Mouse (Mus musculus): Measurements from ENCODE around the gene Pgc.

The Pgc gene

GRCm38 (mm10) chr17:47726566-47726965, at the start of gene Pgc:
TSS of gene Pgc (plus strand) at chr17:47726842.
- no peak for DNase-seq (ENCODE audit: low read depth)

DNA sequence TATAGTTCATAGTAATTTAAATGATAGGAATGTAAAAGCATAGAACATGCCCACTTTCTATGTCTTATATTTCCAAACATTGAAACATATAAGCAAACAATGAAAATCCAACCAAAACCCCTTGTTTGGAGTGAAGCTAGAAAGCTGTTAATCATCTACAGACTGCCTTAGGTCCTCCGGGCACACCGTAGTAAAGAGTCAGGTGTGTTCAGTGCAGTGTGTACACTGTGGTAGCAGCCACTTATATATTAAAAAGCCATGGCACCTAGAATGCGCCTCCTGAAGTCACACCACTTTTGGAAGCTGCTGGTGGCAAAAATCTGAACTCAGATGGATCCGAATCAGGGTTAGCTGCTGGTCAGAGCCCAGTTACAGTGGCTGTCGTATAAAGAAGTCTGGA, 48.4 kb upstream of the Pgc start:
- DNase-seq (ENCODE audit: low read depth), result no peak

DNA sequence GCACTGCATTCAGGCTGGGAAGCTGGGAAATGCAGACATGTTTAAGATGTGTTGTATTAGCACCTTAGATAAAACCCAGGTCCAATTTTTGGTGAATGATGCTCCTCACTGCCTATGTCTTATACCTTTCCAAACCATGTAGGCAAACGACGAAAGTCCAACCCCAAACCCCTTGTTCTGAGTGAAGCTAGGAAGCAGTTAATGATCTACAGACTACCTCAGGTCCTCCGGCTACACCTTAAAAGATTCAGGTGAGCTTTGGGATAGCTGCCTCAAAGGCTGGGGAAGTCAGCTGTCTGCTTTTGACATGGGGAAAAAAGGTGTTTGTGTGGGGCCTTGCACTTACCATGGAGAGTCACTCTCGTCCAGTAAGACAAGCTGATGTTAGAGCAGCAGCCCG, 47.9 kb upstream of the Pgc start:
- DNase-seq (ENCODE audit: low read depth), result no peak

DNA sequence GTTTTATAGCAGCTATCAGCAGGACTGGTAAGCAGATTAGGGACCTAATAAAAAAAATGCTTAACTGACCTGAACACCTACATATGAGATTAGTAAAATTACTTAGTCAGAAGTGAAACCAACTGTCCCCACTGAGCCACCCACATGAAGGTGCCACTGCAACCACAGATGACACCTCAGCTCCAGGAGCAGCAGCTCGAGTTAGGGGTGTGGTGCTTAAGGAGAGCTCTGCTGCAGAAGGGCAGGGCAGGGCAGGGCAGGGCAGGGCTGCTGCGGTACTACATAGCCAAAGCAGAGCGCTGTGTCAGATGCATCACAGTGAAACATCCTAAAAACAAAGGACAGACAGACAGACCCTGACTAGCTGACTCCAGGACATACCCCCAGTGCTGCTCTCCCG, 43.8 kb upstream of the Pgc start:
- DNase-seq (ENCODE audit: low read depth), result no peak

DNA sequence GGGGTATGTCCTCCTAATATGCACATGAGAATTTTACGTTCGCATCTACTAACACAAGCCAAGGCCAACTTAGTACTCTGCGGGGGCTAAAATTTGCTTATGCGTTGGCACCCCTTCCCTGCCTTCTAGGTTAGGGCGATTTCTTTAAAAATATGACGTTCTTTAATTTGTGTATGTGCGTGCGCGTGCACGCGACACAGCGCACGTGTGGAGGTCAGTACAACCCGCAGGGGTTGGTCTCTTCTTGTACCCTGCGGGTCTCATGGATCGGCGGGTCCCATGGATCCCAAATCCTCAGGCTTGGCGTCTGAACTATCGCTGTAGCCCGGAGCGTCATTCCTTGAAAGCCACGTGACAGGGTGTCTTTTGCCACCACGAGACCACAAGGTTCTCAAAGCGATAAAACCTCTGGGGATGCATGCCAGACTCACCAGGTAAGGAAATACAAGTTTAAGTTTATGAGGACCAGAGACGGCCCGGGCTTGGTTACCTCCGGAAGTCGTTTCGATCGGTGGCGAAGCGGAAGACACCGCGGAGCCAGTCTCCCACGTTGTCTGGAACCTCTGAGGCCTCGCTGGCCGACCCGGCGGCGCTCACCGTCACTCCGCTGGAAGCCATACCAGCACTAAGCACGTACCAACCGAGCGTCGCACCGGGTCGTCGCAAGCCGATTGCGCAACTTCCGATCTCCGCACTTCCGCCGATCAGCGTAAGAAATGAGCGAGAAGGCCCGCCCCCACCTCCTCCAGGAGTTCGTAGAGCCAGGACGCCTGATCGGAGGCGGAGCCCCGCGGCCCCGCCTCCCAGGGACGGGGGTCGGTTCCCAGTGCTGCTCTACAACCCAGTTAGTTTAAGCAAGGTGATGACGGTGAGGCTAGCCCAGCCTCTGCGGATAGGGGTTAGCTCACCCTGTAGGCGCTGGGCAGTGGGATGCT, 39.0 kb upstream of the Pgc start:
- DNase-seq (ENCODE audit: low read depth), result peak; percentile 99

DNA sequence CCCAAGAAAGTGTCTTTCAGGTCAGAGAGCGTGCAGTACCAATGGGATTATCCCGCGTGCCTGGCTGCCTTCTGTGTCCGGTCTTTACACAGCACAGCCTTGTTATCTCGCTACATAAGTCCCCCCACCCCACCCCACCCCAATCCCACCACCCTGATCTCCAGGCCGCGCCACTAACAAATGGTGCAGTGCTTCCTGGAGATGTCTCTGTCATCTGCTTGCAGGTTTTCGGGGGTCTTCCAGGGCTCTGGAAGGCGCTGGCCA, 38.4 kb upstream of the Pgc start, which contains the start of gene Tomm6:
Tomm6 (minus strand) TSS at position 43 of the 264 bp plus-strand sequence.
- DNase-seq (ENCODE audit: low read depth), result no peak

GRCm38 (mm10) chr17:47688608-47689575, 37.8 kb upstream of the Pgc start, which contains the start of gene Frs3:
TSS of gene Frs3 (plus strand) at chr17:47689030.
- DNase-seq (ENCODE audit: low read depth), result peak; percentile 84

DNA sequence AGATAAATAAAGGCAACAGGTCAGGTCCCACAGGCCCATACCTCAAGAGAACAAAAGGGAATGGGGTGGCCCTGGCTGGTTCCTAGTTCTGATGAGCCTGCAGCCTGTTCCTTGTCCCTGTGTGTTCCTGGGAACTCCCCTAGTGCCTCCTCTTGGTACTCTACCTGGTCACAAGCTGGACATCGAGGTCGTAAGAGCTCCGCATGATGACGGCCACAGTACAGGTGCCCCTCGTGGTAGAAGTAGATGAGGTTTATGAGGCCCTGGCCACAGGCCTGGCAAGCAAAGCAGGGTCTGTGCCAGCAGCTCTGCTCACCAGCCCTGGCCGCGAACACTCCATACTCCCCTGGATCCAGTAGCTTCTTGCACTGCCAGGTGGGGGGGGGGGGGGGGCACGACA, 36.7 kb upstream of the Pgc start:
- no peak for DNase-seq (ENCODE audit: low read depth)

DNA sequence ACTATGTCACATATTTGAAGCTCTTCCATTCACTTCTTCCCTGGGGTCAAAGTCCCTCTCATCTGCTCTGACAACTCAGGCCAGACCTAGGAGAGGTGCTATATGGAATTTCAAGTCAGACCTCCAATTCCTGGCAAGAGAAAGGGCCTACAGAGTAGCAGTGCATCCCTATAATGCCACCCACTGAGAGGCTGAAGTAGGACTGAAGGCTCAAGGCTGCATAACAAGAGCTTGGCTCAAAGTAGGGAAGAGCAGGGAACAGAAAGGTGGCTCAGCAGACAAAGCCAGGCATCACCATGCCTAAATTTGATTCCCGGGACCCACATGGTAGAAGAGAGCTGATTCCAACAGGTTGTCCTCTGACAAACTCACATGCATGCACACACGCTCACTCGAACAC, 35.0 kb upstream of the Pgc start:
- DNase-seq (ENCODE audit: low read depth), result no peak

GRCm38 (mm10) chr17:47693671-47694441, 32.8 kb upstream of the Pgc start:
- no peak for DNase-seq (ENCODE audit: low read depth)

GRCm38 (mm10) chr17:47694442-47694502, 32.4 kb upstream of the Pgc start, which contains the start of gene Gm21981:
TSS of gene Gm21981 (minus strand) at chr17:47694455.
- DNase-seq (ENCODE audit: low read depth), result no peak

- DNase-seq (ENCODE audit: low read depth), result peak; percentile 98
Measured at GRCm38 (mm10) chr17:47694503-47695336, 31.9 kb upstream of the Pgc start, which contains the start of gene Prickle4. TSS of gene Prickle4 (minus strand) at chr17:47694736.

DNA sequence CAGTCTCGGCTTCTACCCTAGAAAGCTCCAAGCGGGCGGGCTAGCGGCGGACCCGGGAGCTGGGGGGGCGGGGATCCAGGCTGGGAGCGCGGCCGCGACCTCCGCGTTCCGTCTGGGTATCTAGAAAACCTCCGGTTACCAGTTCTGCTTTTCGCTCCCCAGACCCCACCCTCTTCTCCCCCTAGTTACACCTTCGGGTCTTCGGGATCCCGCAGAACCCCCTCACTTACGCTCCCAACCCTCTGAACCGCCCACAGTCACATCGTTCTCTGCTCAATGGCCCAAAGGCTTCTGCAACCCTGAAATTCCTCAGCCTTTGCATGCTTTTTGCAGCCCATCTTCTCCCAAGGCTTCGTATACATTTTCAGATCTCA, 31.3 kb upstream of the Pgc start:
- DNase-seq (ENCODE audit: low read depth), result peak; percentile 32

DNA sequence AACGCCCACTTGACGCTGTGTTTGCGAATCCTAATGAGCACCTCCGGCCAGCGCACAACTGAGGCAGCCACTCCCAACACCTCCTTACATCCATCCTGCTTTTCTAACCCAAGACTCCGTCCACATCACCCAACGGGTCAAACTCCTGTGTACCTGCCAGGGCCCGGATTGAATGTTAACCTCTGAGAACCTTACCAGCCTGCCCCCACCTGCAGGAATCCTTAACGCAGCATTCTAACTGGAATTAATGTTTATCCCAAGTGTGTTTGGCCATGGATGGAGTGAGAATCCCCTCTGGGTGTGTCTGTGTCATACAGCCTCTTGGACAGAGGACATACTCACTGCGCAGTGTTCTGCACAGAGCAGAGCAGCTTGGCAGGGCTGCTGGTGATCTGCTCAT, 28.5 kb upstream of the Pgc start:
- no peak for DNase-seq (ENCODE audit: low read depth)

GRCm38 (mm10) chr17:47699055-47699454, 27.6 kb upstream of the Pgc start:
- no peak for DNase-seq (ENCODE audit: low read depth)

- no peak for DNase-seq (ENCODE audit: low read depth)
Measured at GRCm38 (mm10) chr17:47701793-47702192, 24.8 kb upstream of the Pgc start.

GRCm38 (mm10) chr17:47702548-47703345, 23.9 kb upstream of the Pgc start:
- no peak for DNase-seq (ENCODE audit: low read depth)

DNA sequence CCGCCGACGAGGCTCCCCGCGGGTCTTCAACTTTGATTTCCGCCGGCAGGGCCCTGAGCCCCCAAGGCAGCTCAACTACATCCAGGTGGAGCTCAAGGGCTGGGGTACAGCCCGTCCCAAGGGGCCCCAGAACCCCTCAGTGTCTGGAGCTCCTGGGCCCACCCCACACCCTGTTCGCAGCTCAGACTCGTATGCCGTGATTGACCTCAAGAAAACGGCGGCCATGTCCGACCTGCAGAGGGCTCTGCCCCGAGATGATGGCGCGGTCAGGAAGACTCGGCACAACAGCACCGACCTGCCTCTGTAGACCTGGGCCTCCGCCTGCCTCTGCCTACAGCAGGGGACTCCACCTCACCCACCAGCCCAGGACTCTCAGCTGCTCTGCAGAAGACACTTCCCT, 23.1 kb upstream of the Pgc start:
- no peak for DNase-seq (ENCODE audit: low read depth)

DNA sequence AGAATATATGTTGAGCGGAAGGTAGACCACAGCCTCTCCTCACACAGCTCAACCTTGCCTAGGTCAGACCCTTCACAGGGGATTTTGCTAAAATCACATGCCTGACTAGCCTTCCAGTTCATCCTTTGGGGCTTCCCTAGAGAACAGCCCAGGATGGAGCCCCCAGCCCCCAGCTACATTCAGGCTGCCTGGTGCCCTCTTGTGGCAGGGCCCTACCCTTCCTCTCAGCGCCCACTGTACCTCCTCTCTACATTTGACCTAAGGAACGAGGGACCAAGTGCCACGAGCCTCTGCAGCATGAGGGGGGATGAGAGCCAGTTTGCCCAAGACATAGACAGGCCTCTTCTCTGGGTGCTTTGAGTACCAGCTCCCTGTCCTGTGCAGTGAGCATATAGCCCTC, 21.9 kb upstream of the Pgc start:
- DNase-seq (ENCODE audit: low read depth), result no peak

- no peak for DNase-seq (ENCODE audit: low read depth)
Measured at GRCm38 (mm10) chr17:47706196-47706595, 20.4 kb upstream of the Pgc start.

GRCm38 (mm10) chr17:47707961-47708360, 18.7 kb upstream of the Pgc start:
- no peak for DNase-seq (ENCODE audit: low read depth)
